Mouse (Mus musculus) lung, embryonic 16.5 days (tissue): ENCODE results near the gene Gm21293. TPM values are rescaled to one million over a fixed set of nuclear protein-coding genes. Genes with fewer than 3 reads are reported as not detected.
"Not testable (repeated sequence)": the region's sequence is repeated elsewhere in the genome, so short reads cannot be mapped to it uniquely, and the experiment has no call there.

Experiments
- ATAC-seq: fragments of 200-750 bp; cut with Nextera tagmentation; 2 replicates; pipeline ENCODE4 v1.8.0; 2017; ENCODE audit warnings: low read depth, mild to moderate bottlenecking, moderate library complexity
- H3K27ac ChIP-seq: fragments of 300-500 bp; sonication (generic); 2 replicates; pipeline ENCODE4 v1.5.1; 2014; ENCODE audit warnings: mild to moderate bottlenecking, control low read depth, low read length
- H3K27me3 ChIP-seq: fragments of 300-500 bp; sonication (generic); 2 replicates; pipeline ENCODE4 v1.6.1; 2014; ENCODE audit warnings: low read depth, low read length, mixed read lengths; ENCODE audit not compliant: control insufficient read depth, insufficient read depth
- H3K36me3 ChIP-seq: fragments of 300-500 bp; sonication (generic); 2 replicates; pipeline ENCODE4 v1.6.1; 2014; ENCODE audit warnings: low read length; ENCODE audit not compliant: control insufficient read depth, insufficient read depth
- H3K4me1 ChIP-seq: fragments of 300-500 bp; sonication (generic); replicated peaks from 2 replicates; pipeline ENCODE4 v1.6.1; 2014; ENCODE audit warnings: low read length, mixed read lengths; ENCODE audit not compliant: control insufficient read depth, insufficient read depth
- H3K4me2 ChIP-seq: fragments of 300-500 bp; sonication (generic); 2 replicates; pipeline ENCODE4 v1.6.1; 2014; ENCODE audit warnings: low read depth, low read length, control low read depth
- H3K4me3 ChIP-seq: fragments of 300-500 bp; sonication (generic); 2 replicates; pipeline ENCODE4 v1.5.1; 2014; ENCODE audit warnings: mild to moderate bottlenecking, low read length, control low read depth
- H3K9ac ChIP-seq: fragments of 300-500 bp; sonication (generic); 2 replicates; pipeline ENCODE4 v1.6.1; 2014; ENCODE audit warnings: low read length, control low read depth
- H3K9me3 ChIP-seq: fragments of 300-500 bp; sonication (generic); 2 replicates; pipeline ENCODE4 v1.6.1; 2016; ENCODE audit warnings: low read length; ENCODE audit not compliant: control insufficient read depth
- WGBS: fragments of 180-500 bp; shearing (Covaris S2); extraction: QIAGEN DNeasy Blood & Tissue Kit; methylation state at CpG from one replicate; pipeline ENCODE4 v1.1.7; 2014; 5-methylcytosine and 5-hydroxymethylcytosine counted together
- polyA plus RNA-seq: library from polyadenylated mRNA; unstranded; fragments of >200 nt; fragmentation: Nextera tagmentation; extraction: Ambion mirVana; gene quantifications from 2 replicates; pipeline ENCODE4 v1.2.1, GENCODE M21; 2015

Gene Gm21293
- not detected in 2 replicates for polyA plus RNA-seq

GRCm38 (mm10) chr10:104142687-104143086 is at the start of gene Gm21293:
TSS of gene Gm21293 (plus strand) at chr10:104142987.
- H3K4me1 ChIP-seq, H3K9ac ChIP-seq: not testable (repeated sequence)
- no CpG with 5 or more reads among the region's 3 CpGs for WGBS

GRCm38 (mm10) chr10:104110044-104110443 is 32.7 kb upstream of the Gm21293 start:
- no peak overlapping the region for H3K27ac ChIP-seq
- H3K27me3 ChIP-seq = no peaks in the 10 kb centered on the region
- H3K9ac ChIP-seq = no peak overlapping the region
- no peak overlapping the region for H3K4me3 ChIP-seq
- H3K36me3 ChIP-seq = no peaks in the 10 kb centered on the region
- H3K4me2 ChIP-seq = no peak overlapping the region
- WGBS = 51% methylated on average over 3 of the region's 3 CpGs
- no peaks in the 10 kb centered on the region for H3K9me3 ChIP-seq
- H3K4me1 ChIP-seq = no peaks in the 10 kb centered on the region
- ATAC-seq = no peak

More at GRCm38 (mm10) chr10:104142687-104143086, at the start of gene Gm21293:
- not testable (repeated sequence) for H3K27ac ChIP-seq, H3K9me3 ChIP-seq, H3K4me2 ChIP-seq, H3K4me3 ChIP-seq, H3K27me3 ChIP-seq, ATAC-seq, H3K36me3 ChIP-seq

- H3K9me3 ChIP-seq = no peaks in the 10 kb centered on the region
- WGBS = 39% methylated on average over 2 of the region's 2 CpGs
- H3K4me1 ChIP-seq = no peaks in the 10 kb centered on the region
- no peak for ATAC-seq
- no peak overlapping the region for H3K4me3 ChIP-seq
- H3K4me2 ChIP-seq = no peak overlapping the region
- no peaks in the 10 kb centered on the region for H3K27me3 ChIP-seq
- no peak overlapping the region for H3K27ac ChIP-seq
- H3K9ac ChIP-seq = no peak overlapping the region
- no peaks in the 10 kb centered on the region for H3K36me3 ChIP-seq
Observed at GRCm38 (mm10) chr10:104118312-104118711, 24.5 kb upstream of the Gm21293 start.

DNA sequence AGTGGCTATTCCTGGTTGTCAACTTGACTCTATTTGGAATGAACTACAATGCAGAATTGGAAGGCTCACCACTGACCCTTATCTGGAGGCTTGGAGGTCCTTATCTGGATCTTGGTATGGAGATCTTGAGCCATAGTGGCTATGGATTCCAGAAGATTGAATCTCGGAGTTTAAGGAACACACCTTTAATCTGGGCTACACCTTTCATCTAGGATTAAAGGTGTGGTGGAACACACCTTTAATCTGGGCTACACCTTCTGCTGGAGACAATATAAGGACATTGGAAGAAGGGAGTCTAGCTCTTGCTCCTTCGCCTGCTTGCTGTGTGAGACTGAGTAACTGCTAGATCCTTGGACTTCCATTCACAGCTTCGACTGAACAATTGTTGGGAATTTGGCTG is 8.4 kb downstream of the Gm21293 start, which contains the start of gene Gm6763:
Gm6763 (plus strand) TSS at position 301 of the 400 bp plus-strand sequence.
- no CpG with 5 or more reads among the region's 3 CpGs for WGBS

DNA sequence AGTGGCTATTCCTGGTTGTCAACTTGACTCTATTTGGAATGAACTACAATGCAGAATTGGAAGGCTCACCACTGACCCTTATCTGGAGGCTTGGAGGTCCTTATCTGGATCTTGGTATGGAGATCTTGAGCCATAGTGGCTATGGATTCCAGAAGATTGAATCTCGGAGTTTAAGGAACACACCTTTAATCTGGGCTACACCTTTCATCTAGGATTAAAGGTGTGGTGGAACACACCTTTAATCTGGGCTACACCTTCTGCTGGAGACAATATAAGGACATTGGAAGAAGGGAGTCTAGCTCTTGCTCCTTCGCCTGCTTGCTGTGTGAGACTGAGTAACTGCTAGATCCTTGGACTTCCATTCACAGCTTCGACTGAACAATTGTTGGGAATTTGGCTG is 16.9 kb downstream of the Gm21293 start, which contains the start of gene Gm8764:
Gm8764 (plus strand) TSS at position 301 of the 400 bp plus-strand sequence.
- H3K4me2 ChIP-seq, H3K36me3 ChIP-seq, H3K4me1 ChIP-seq, H3K27me3 ChIP-seq, ATAC-seq, H3K27ac ChIP-seq, H3K9ac ChIP-seq, H3K9me3 ChIP-seq, H3K4me3 ChIP-seq: not testable (repeated sequence)
- no CpG with 5 or more reads among the region's 3 CpGs for WGBS

More for the DNA sequence above, 8.4 kb downstream of the Gm21293 start, which contains the start of gene Gm6763:
- not testable (repeated sequence) for H3K4me2 ChIP-seq, H3K9me3 ChIP-seq, H3K4me3 ChIP-seq, H3K4me1 ChIP-seq, H3K27me3 ChIP-seq, H3K9ac ChIP-seq, ATAC-seq, H3K36me3 ChIP-seq, H3K27ac ChIP-seq

DNA sequence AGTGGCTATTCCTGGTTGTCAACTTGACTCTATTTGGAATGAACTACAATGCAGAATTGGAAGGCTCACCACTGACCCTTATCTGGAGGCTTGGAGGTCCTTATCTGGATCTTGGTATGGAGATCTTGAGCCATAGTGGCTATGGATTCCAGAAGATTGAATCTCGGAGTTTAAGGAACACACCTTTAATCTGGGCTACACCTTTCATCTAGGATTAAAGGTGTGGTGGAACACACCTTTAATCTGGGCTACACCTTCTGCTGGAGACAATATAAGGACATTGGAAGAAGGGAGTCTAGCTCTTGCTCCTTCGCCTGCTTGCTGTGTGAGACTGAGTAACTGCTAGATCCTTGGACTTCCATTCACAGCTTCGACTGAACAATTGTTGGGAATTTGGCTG is 25.4 kb downstream of the Gm21293 start, which contains the start of gene Gm21304:
Gm21304 (plus strand) TSS at position 301 of the 400 bp plus-strand sequence.
- not testable (repeated sequence) for H3K27me3 ChIP-seq, H3K4me2 ChIP-seq, H3K9ac ChIP-seq, H3K9me3 ChIP-seq, ATAC-seq, H3K4me3 ChIP-seq, H3K27ac ChIP-seq, H3K4me1 ChIP-seq, H3K36me3 ChIP-seq
- no CpG with 5 or more reads among the region's 3 CpGs for WGBS

DNA sequence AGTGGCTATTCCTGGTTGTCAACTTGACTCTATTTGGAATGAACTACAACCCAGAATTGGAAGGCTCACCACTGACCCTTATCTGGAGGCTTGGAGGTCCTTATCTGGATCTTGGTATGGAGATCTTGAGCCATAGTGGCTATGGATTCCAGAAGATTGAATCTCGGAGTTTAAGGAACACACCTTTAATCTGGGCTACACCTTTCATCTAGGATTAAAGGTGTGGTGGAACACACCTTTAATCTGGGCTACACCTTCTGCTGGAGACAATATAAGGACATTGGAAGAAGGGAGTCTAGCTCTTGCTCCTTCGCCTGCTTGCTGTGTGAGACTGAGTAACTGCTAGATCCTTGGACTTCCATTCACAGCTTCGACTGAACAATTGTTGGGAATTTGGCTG is 33.9 kb downstream of the Gm21293 start, which contains the start of gene Gm21312:
Gm21312 (plus strand) TSS at position 301 of the 400 bp plus-strand sequence.
- H3K4me2 ChIP-seq, H3K9ac ChIP-seq, ATAC-seq, H3K27ac ChIP-seq, H3K36me3 ChIP-seq, H3K27me3 ChIP-seq, H3K9me3 ChIP-seq, H3K4me1 ChIP-seq, H3K4me3 ChIP-seq: not testable (repeated sequence)
- WGBS = no CpG with 5 or more reads among the region's 3 CpGs

DNA sequence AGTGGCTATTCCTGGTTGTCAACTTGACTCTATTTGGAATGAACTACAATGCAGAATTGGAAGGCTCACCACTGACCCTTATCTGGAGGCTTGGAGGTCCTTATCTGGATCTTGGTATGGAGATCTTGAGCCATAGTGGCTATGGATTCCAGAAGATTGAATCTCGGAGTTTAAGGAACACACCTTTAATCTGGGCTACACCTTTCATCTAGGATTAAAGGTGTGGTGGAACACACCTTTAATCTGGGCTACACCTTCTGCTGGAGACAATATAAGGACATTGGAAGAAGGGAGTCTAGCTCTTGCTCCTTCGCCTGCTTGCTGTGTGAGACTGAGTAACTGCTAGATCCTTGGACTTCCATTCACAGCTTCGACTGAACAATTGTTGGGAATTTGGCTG is 42.4 kb downstream of the Gm21293 start, which contains the start of gene Gm20765:
Gm20765 (plus strand) TSS at position 301 of the 400 bp plus-strand sequence.
- not testable (repeated sequence) for H3K27me3 ChIP-seq, H3K36me3 ChIP-seq, H3K9me3 ChIP-seq, H3K4me3 ChIP-seq, H3K27ac ChIP-seq, H3K4me2 ChIP-seq, H3K9ac ChIP-seq, ATAC-seq, H3K4me1 ChIP-seq
- WGBS = no CpG with 5 or more reads among the region's 3 CpGs

DNA sequence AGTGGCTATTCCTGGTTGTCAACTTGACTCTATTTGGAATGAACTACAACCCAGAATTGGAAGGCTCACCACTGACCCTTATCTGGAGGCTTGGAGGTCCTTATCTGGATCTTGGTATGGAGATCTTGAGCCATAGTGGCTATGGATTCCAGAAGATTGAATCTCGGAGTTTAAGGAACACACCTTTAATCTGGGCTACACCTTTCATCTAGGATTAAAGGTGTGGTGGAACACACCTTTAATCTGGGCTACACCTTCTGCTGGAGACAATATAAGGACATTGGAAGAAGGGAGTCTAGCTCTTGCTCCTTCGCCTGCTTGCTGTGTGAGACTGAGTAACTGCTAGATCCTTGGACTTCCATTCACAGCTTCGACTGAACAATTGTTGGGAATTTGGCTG is 51.0 kb downstream of the Gm21293 start, which contains the start of gene Gm4340:
Gm4340 (plus strand) TSS at position 301 of the 400 bp plus-strand sequence.
- not testable (repeated sequence) for H3K4me1 ChIP-seq, H3K9ac ChIP-seq, H3K27ac ChIP-seq, H3K36me3 ChIP-seq, H3K9me3 ChIP-seq, ATAC-seq, H3K27me3 ChIP-seq, H3K4me3 ChIP-seq, H3K4me2 ChIP-seq
- no CpG with 5 or more reads among the region's 3 CpGs for WGBS
